ENCODE assay signal across 8 mouse cellular contexts in genomic region chr3:90491350-90491749, GRCm38 (mm10). TPM values are rescaled to one million over a fixed set of nuclear protein-coding genes. Genes with fewer than 3 reads are reported as not detected.
DNase-seq lines count a peak whose midpoint lies in the region; ATAC-seq lines count a peak whose summit lies in the region.

No protein-coding gene starts in this region.

- H3K27ac ChIP-seq in liver, embryonic 11.5 days (ENCODE audit: low read depth, low read length) = no peak overlapping the region
- no peak overlapping the region for H3K27ac ChIP-seq in neural tube, embryonic 15.5 days (replicated peaks)

- H3K4me3 ChIP-seq in liver, embryonic 11.5 days (ENCODE audit: low read depth, low read length) = no peak overlapping the region
- no peak overlapping the region for H3K4me3 ChIP-seq in neural tube, embryonic 15.5 days (replicated peaks)

- no peaks in the 10 kb centered on the region for H3K9me3 ChIP-seq in liver, embryonic 11.5 days (ENCODE audit: control insufficient read depth, low read length)
- no peaks in the 10 kb centered on the region for H3K9me3 ChIP-seq in neural tube, embryonic 15.5 days (replicated peaks)

- no peaks in the 10 kb centered on the region for H3K27me3 ChIP-seq in liver, embryonic 11.5 days (replicated peaks; ENCODE audit: control insufficient read depth, insufficient read depth, low read length)
- H3K27me3 ChIP-seq in neural tube, embryonic 15.5 days (replicated peaks) = no peaks in the 10 kb centered on the region

- H3K4me2 ChIP-seq in liver, embryonic 11.5 days = no peak overlapping the region; the same call in 1 of the 2 replicates
- H3K4me2 ChIP-seq in neural tube, embryonic 15.5 days = no peak overlapping the region

- peak; percentile 61 for DNase-seq in cerebellum, adult 9-11 months
- DNase-seq in cerebellum, postnatal 4 days (ENCODE audit: low spot score in 2 of 2) = no peak
- peak; percentile 48 for DNase-seq in layer of hippocampus, adult 9-11 months
- no peak for DNase-seq in layer of hippocampus, postnatal 25 days (ENCODE audit: extremely low spot score in 1 of 2, low spot score in 1 of 2)
- peak; percentile 59 for DNase-seq in adipocyte (ENCODE audit: low spot score)
- DNase-seq in liver, embryonic 11.5 days (ENCODE audit: low spot score) = no peak
- DNase-seq in gastrocnemius, postnatal 4 days (ENCODE audit: low spot score in 2 of 2) = no peak

- ATAC-seq in liver, embryonic 11.5 days (replicated peaks; ENCODE audit: low FRiP score) = peak; percentile 37; the same call in 1 of the 2 replicates
- ATAC-seq in neural tube, embryonic 15.5 days (ENCODE audit: low FRiP score) = peak; percentile 32; the same call in 1 of the 2 replicates

- peaks cover 24% of the 10 kb centered on the region for H3K36me3 ChIP-seq in liver, embryonic 11.5 days (ENCODE audit: control insufficient read depth, insufficient read depth, low read length)
- peaks cover 41% of the 10 kb centered on the region for H3K36me3 ChIP-seq in neural tube, embryonic 15.5 days

- H3K9ac ChIP-seq in liver, embryonic 11.5 days (ENCODE audit: low read depth, low read length) = no peak overlapping the region
- H3K9ac ChIP-seq in neural tube, embryonic 15.5 days (replicated peaks) = no peak overlapping the region

- WGBS in liver, embryonic 11.5 days = 46% methylated on average over 2 of the region's 2 CpGs
- 34% methylated on average over 2 of the region's 2 CpGs for WGBS in neural tube, embryonic 15.5 days

- H3K4me1 ChIP-seq in liver, embryonic 11.5 days (replicated peaks; ENCODE audit: control insufficient read depth, insufficient read depth, low read length) = no peaks in the 10 kb centered on the region
- H3K4me1 ChIP-seq in neural tube, embryonic 15.5 days = peaks cover 9% of the 10 kb centered on the region

RNA-seq across cellular contexts. Expression of gene Snapin, which starts 0.5 kb away (rescaled TPM):
- total RNA-seq in layer of hippocampus, postnatal 25 days (2021) = 10 to 100 TPM; 49.8 to 53.4 TPM
- 44.9 and 46.4 TPM in 2 replicates for polyA plus RNA-seq in liver, embryonic 11.5 days (2014; fragmentation: Nextera tagmentation; extraction: Ambion mirVana)
- polyA plus RNA-seq in neural tube, embryonic 15.5 days (2015; fragmentation: Nextera tagmentation; extraction: Ambion mirVana) = 97.8 and 98.7 TPM in 2 replicates
- 10 to 100 TPM; 71.3 to 74.7 TPM for total RNA-seq in gastrocnemius, postnatal 4 days (2021)

RNA-seq across cellular contexts. Expression of gene Ilf2, which starts 15.4 kb away (rescaled TPM):
- 10 to 100 TPM; 81.2 to 87.4 TPM for total RNA-seq in layer of hippocampus, postnatal 25 days (2021)
- 169 and 174 TPM in 2 replicates for polyA plus RNA-seq in liver, embryonic 11.5 days (2014; fragmentation: Nextera tagmentation; extraction: Ambion mirVana)
- polyA plus RNA-seq in neural tube, embryonic 15.5 days (2015; fragmentation: Nextera tagmentation; extraction: Ambion mirVana) = 218 and 229 TPM in 2 replicates
- total RNA-seq in gastrocnemius, postnatal 4 days (2021) = 10 to 100 TPM; 72.3 to 75.4 TPM

RNA-seq across cellular contexts. Expression of gene Chtop, which starts 17.9 kb away (rescaled TPM):
- 100 to 1,000 TPM; 159 to 166 TPM for total RNA-seq in layer of hippocampus, postnatal 25 days (2021)
- polyA plus RNA-seq in liver, embryonic 11.5 days (2014; fragmentation: Nextera tagmentation; extraction: Ambion mirVana) = 78.2 and 86.3 TPM in 2 replicates
- 169 TPM in 2 replicates for polyA plus RNA-seq in neural tube, embryonic 15.5 days (2015; fragmentation: Nextera tagmentation; extraction: Ambion mirVana)
- total RNA-seq in gastrocnemius, postnatal 4 days (2021) = 100 to 1,000 TPM; 110 to 118 TPM

RNA-seq across cellular contexts. Expression of gene S100a1, which starts 22.8 kb away (rescaled TPM):
- total RNA-seq in layer of hippocampus, postnatal 25 days (2021) = 100 to 1,000 TPM in 1 of 2 experiments, 10 to 100 TPM in 1; 92.6 to 106 TPM
- 16.5 and 21.9 TPM in 2 replicates for polyA plus RNA-seq in liver, embryonic 11.5 days (2014; fragmentation: Nextera tagmentation; extraction: Ambion mirVana)
- polyA plus RNA-seq in neural tube, embryonic 15.5 days (2015; fragmentation: Nextera tagmentation; extraction: Ambion mirVana) = 23.5 and 29.1 TPM in 2 replicates
- total RNA-seq in gastrocnemius, postnatal 4 days (2021) = 10 to 100 TPM; 27.3 to 31.2 TPM

RNA-seq across cellular contexts. Expression of gene S100a13, which starts 22.9 kb away (rescaled TPM):
- total RNA-seq in layer of hippocampus, postnatal 25 days (2021) = 10 to 100 TPM; 22.6 to 27.6 TPM
- polyA plus RNA-seq in liver, embryonic 11.5 days (2014; fragmentation: Nextera tagmentation; extraction: Ambion mirVana) = 21.4 and 22.7 TPM in 2 replicates
- polyA plus RNA-seq in neural tube, embryonic 15.5 days (2015; fragmentation: Nextera tagmentation; extraction: Ambion mirVana) = 11.7 and 16.8 TPM in 2 replicates
- 10 to 100 TPM; 22.6 to 23.3 TPM for total RNA-seq in gastrocnemius, postnatal 4 days (2021)

Comparison
In these comparisons a context has a peak if more than half of its experiments do, and no peak if none do; other contexts are left out.
1. DNase-seq: peak in cerebellum, adult 9-11 months (single experiment), layer of hippocampus, adult 9-11 months (single experiment) and adipocyte (single experiment); none in cerebellum, postnatal 4 days (0 of 2), layer of hippocampus, postnatal 25 days (0 of 2), liver, embryonic 11.5 days (single experiment) and gastrocnemius, postnatal 4 days (0 of 2).